Mouse (Mus musculus) urinary bladder, postnatal 14 days (tissue): ENCODE results near the gene Rad51b.

Experiments
- DNase-seq: peaks from one replicate; pipeline ENCODE4 v3.0.0; 2021; ENCODE audit warnings: low spot score

The Rad51b gene

GRCm38 (mm10) chr12:79687683-79688386 lies 390.8 kb downstream of the Rad51b start:
- DNase-seq = no peak

- DNase-seq = no peak
Observed at GRCm38 (mm10) chr12:79689299-79689698, 392.2 kb downstream of the Rad51b start.

- DNase-seq = no peak
Observed at GRCm38 (mm10) chr12:79691929-79692862, 395.1 kb downstream of the Rad51b start.

GRCm38 (mm10) chr12:79695832-79696434 lies 398.9 kb downstream of the Rad51b start:
- no peak for DNase-seq

GRCm38 (mm10) chr12:79703555-79703954 lies 406.5 kb downstream of the Rad51b start:
- DNase-seq = no peak

- DNase-seq = no peak
Observed at GRCm38 (mm10) chr12:79705501-79706266, 408.6 kb downstream of the Rad51b start.

- no peak for DNase-seq
Observed at GRCm38 (mm10) chr12:79707565-79708422, 410.7 kb downstream of the Rad51b start.

- peak; percentile 68 for DNase-seq
Observed at GRCm38 (mm10) chr12:79708423-79708733, 411.3 kb downstream of the Rad51b start.

- DNase-seq = no peak
Observed at GRCm38 (mm10) chr12:79713286-79713685, 416.2 kb downstream of the Rad51b start.

- no peak for DNase-seq
Observed at GRCm38 (mm10) chr12:79714484-79714883, 417.4 kb downstream of the Rad51b start.

- DNase-seq = peak; percentile 62
Observed at GRCm38 (mm10) chr12:79715506-79716345, 418.6 kb downstream of the Rad51b start.

- DNase-seq = no peak
Observed at GRCm38 (mm10) chr12:79719091-79719846, 422.2 kb downstream of the Rad51b start.

- no peak for DNase-seq
Observed at GRCm38 (mm10) chr12:79719847-79720201, 422.7 kb downstream of the Rad51b start.

- no peak for DNase-seq
Observed at GRCm38 (mm10) chr12:79724875-79725274, 427.8 kb downstream of the Rad51b start.

GRCm38 (mm10) chr12:79725711-79726110 lies 428.6 kb downstream of the Rad51b start:
- DNase-seq = no peak

GRCm38 (mm10) chr12:79726116-79726515 lies 429.0 kb downstream of the Rad51b start:
- DNase-seq = no peak

- DNase-seq = no peak
Observed at GRCm38 (mm10) chr12:79726959-79727358, 429.9 kb downstream of the Rad51b start.

- DNase-seq = no peak
Observed at GRCm38 (mm10) chr12:79729926-79730506, 432.9 kb downstream of the Rad51b start.

GRCm38 (mm10) chr12:79731905-79732304 lies 434.8 kb downstream of the Rad51b start:
- no peak for DNase-seq
